Mouse (Mus musculus) gastrocnemius, postnatal 10 days (tissue): ENCODE data around the gene Ect2l. TPM values are rescaled to one million over a fixed set of nuclear protein-coding genes. Genes with fewer than 3 reads are reported as not detected.
"Not testable (repeated sequence)": the region's sequence is repeated elsewhere in the genome, so short reads cannot be mapped to it uniquely, and the experiment has no call there.

Source experiments
- DNase-seq: peaks from one replicate; pipeline ENCODE4 v3.0.0; 2021; ENCODE audit warnings: mixed read lengths
- total RNA-seq, 2 experiments: library from RNA; stranded (reverse); gene quantifications; 2 replicates each; pipeline ENCODE4 v1.2.3; 2021

Ect2l gene
- total RNA-seq, 2 experiments from 2014 or later: 0.34 to 0.49 TPM

DNA sequence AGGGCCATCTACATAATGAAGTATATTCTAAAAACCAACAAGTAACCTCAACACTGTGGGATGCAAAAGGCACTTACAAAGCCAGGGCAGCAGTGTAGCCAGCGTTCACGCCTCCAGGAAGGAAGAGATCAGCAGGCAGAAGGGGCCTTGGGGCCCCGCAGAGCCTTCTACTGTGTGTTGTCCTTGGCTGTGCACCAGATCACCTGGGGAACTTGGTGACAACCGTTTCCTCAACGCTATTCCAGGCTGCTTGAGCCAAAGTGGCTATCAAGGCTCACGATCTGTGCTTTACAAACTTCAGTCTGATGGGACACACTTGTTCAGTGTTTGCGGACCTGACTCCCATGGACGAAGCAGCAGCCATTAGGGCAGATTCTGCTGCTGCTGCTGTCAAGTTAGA is 19.0 kb downstream of the Ect2l start:
- no peak for DNase-seq

DNA sequence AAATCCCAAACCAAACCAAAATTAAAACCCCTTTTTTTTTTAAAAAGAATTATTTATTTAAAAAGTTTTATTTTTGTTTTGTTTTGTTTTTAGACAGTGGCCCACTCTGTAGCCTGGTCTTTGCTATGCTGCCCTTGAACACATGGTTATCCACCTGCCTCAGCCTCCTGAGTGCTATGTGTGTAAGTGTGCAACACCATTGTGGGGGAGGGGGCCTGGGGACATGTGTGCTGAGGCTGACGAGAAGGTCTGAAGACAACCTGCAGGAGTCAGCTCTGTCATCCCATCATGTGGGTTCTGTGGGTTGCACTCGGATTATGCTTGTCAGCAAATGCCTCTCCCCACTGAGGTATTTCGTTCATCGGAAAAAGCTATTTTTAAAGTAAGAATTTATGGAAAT is 21.2 kb downstream of the Ect2l start:
- no peak for DNase-seq

DNA sequence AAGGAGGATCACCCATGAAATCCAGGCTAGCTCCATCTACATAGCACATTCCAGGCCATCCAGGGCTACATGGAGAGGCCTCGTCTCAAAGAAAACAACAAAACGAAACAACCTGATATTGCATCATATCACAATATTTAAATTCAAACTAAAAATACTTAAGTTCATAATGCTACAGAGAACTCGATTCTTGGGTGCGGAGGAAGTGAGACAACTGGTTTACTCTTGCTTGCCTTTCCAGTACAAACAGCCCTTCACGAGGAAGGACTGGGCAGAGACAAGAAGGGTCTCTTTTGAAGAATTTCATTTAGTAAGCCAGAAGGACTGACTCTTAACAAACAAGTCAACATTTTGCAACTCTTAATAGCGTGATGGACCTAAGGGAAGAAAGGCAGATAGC is 22.1 kb downstream of the Ect2l start:
- no peak for DNase-seq

DNA sequence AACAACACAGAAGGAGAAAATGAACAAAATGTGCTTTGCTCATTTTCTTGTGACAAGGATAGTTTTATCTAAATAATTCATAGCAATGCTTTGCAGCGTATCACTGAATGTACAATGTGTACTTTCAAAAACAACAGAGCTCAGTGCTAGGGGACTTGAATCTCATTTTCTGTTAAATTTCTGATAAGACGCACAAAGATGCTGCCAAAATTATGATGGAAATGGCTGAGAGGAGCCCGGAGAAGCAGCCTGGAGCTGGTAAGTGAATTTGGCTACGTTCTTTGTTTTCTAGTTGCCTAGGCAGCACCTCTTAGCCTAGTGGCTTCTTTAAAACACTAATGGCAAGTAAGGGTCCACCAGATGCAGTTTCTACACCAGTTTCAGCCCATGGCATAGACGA is 28.4 kb downstream of the Ect2l start:
- no peak for DNase-seq

DNA sequence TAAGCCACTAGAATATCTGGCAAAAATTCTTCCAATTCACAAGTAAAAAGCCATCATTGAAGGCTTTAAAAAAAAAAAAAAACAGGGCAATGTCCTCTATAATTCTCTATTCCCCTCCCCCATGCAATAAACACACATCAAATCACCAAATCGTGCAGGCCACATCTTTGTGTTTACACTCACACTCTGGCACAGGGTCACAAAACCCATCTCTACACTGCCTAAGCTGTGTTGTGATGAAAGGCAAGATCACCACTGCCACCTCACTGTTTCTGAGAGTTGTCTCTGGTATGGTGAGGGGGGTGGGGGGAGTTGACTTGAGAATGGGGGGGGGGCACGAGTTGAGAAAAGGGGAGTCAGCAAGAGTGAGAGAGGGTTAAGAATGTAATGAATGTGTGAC is 33.4 kb downstream of the Ect2l start:
- DNase-seq: no peak

DNA sequence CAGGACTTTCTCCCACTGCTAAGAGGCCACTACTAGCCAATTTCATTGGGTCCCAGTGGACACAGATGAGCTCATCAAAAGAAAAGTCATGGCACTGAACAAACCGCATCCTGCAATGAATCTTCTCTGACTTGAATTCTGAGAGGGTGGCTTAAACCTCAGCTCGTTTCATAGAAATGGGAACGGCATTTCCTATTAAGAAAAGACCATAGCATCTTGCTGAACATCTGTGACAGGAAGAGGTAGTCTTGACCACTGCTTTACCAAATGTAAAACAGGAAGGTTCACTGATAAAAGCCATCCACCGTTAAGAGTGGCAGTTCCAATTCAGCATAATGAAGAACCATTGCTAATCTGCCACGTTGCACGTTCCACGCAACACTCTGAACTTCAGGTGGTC is 34.0 kb downstream of the Ect2l start:
- no peak for DNase-seq

DNA sequence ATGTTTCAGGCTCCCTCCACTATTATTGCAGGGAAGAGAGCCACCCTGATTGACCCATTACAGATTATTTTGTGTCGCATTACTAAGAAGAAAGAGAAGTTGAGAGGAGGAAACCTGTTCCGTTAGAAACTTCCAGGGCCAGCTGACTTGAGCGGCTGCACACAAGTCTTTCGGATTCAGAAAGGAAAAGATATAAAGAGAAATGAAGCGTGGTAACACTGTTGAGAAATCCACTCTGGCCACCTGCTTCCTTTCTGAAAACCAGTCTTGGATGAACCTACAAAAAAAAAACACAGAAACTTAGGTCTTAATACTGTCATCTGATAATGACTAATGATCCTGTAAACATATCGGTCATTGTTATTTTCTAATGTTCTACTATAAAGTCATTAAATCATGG is 35.6 kb downstream of the Ect2l start:
- DNase-seq: no peak

DNA sequence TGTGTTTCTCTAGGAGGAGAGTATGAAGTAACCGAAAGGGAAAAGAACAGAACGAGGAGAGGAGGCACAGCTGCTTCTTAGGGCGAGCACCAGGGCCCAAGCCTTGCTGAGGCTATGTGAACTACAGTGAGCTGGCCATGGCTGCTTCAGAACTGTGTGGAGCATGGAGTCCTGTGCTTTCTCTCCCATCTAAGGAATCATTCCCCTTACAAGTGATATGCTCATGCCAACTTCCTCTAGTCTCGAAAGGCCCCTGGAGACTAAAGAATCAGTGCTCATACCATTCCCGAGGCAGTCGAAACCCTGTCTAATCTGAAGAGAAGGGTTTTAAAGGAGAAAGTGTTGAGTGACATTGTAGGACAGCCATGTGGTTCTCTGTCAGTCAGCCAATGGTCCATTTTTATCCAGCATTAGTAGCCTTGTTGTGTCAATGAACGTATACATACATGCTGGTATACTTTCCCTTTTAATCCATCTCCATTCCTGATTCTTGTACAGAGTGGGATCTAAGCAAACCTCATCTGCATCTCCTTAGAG is 48.2 kb downstream of the Ect2l start:
- DNase-seq: no peak

DNA sequence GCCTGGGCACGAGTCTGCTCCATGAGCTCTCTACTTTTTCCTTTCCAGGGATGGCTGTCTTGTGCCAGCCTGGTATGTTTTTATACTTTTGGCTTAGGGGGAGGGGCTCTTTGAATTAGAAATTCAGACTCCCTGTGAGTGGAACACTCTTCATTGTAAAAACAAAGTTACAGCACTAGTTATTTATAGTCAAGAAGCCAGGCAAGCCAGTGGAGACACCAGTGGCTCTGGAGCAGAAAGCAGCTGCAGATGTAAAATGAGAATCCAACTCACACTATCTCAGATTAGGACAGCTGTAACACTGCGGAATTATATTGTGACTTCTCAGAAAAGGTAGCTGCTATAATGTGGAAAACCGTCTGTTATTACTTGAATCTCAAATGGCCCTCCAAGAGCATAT is 63.5 kb downstream of the Ect2l start:
- no peak for DNase-seq

DNA sequence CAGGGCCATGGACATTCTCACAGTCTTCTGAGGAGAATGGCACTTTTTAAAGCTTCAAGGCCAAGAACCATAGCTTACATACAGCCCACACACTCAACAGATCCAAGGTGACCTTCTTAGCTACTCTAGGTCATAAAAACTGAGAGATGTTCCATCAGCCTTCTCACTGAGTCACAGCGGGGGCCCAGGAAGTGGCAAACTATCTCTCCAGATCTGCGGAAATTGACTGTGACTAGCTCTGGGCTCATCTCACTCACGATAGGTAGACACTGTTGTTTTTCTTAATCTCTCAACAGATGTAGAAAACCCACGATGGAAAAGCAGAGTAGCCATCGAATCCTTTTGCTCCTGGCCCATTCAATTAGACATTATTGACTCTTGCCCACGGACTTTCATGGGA is 68.5 kb downstream of the Ect2l start:
- no peak for DNase-seq

DNA sequence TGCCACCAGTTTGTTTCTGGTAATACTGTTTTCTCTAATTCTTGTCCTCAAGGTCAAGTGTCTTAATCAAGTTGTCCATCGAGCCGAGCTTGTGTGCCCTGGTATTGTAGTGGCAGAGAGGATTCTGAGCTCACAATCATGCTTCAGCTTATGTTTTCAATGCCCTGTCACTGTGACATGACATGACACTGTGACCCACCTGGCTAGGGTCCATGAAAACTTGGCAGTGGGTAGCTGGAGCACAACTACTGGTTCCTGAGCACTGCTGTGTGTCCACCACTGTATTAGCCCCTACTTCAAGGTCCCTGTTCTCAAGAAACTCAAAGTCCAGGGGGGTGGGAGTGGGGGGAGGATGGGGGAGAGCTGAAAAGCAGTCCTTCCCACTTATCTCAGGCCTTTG is 69.3 kb downstream of the Ect2l start:
- peak; percentile 20 for DNase-seq

DNA sequence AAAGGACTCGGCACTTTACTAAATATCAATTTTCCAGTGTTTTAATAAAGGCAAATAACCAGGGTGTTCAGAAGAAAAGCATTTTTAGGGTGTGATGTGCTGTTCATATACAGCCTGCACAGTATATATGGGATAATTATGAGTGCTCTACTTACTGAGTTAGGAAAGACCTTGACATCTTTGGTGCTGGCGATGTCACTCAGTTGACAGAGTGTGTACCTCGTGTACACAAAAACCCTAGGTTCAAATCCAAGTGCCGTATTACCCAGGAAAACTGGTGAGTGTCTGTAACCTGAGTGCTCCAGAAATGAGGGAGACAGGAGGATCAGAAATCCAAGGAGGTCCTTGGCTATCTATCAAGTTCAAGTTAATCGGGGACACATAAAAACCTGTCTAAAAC is 71.1 kb downstream of the Ect2l start:
- DNase-seq: no peak

DNA sequence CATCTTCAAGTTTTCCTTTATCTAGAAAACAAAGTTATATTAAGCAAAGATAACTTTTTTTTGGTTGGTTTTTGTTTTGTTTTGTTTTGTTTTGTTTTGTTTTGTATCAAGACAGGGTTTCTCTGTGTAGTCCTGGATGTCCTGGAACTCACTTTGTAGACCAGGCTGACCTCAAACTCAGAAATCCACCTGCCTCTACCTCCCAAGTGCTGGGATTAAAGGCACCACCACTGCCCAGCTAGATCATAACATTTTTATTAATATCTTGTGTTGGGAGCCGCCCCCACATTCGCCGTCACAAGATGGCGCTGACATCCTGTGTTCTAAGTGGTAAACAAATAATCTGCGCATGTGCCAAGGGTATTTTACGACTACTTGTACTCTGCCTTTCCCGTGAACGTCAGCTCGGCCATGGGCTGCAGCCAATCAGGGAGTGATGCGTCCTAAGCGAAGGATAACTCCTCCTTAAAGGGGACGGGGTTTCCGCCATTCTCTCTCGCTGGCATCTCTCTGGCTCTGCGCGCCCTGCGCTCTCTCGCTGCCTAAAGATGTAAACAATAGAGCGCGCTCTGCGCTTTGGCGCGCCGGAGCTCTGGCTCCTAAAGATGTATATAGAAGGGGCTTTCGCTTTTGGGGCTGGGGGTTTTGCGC is 71.7 kb downstream of the Ect2l start:
- not testable (repeated sequence) for DNase-seq

DNA sequence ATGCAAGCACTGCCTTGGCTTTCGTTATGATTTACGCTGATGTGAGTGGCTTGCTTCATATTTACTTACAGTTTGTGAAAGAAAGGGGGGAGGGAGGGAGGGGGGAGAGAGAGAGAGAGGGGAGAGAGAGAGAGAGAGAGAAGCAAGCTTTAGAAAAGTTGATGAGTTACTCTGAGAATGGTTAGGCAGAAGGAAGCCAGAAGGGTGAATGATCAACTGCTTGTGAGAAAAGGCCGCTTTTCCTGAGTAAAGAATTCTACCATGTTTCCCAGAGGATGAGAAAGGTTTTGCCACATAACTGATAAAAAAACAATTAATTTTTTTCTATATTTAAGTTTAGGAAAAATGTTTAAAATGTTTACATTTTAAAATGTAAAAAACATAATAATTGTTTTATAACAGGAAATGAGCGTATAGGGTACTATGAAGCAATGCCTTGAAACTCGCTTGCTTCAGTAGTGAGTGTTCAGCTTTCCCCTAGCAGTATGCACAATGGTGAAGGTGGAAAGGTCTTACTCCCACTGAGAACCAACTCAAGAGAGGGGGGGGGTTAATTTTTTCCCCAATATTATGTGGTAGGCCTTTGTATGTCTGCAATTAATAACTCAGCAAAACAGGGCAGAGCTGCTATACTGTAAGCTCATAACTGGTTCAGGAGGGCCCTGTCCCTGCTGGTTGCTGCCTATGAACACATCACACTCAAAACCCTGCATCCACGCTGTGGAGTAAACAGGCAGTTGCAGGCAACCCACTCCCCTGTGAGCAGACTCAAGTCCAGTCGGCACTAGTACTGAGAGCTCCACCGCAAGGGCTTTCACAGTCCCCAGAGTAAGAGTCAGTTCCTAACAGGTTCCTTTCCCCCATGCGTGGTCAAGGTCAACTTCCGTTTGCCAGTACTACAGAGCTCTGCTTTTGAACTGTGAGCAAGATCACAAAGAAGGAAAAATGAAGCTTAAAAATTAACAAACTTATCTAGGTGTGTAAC is 78.7 kb downstream of the Ect2l start:
- no peak for DNase-seq

DNA sequence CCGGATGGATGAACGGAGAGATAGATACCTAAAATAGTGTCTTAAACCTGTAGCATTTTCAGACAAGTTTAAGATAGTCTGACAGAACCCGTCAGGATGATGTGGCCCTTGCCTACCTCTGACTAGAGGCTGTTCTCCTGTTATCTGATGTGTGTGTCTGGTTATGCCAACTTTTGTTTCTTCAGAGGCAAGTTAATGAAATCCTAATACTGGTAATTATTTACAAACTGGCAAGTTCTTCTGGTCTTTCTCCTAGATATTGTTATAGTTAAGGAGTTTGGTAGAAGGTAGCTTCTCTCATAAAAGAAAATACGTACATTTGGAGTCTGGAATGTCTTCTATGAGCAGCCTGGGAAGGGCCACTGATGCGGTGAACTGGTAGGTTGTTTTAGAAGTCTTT is 80.4 kb downstream of the Ect2l start:
- DNase-seq: no peak

DNA sequence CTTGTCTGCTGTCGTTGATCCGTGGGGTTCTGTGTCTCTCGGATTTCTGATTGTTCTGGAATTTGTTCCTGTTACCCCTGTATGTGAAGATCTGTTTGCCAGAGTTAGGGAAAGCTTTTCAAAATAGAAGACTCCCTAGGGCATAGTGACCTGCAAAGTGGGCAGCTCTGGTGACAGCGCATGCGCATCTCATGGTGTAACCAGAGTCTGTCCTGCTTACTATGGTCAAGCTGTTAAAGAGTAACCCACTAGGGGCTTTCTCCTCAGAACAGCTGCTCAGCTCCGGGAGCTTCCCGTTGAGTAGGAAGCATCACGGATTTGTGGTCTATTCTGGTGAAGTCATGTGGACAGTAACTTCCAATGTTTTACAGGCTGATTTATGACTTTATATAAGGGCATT is 92.4 kb downstream of the Ect2l start:
- DNase-seq: no peak

DNA sequence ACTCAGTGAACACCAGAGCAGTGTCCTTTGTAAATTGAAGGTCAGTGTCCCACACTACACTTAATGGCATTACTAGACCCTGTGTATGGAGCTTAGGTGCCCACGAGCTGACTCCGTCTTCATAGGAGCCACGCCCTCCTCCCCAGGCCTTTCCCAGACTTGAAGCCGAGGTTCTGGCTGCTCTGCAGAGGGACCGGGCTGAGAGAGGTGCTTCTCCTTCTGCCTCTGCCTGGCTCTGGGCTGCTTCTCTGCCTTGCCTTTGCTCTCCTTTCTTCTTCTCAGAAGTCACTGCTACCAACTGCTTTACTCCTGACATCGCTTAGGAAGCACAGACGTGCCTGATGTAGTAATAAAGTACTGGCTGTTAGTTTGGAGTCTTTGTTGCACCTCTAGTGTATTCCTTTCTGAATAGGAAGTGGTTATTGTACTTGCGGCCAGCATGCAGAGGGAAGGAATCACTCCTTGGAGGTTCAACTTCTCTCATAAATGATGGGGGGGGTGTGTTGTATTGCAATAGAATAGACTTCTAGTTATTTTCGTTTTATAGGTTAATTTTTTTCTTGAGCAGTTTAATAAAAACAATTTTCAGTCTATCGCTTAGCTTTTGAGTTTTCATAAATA is 97.1 kb downstream of the Ect2l start:
- DNase-seq: no peak

DNA sequence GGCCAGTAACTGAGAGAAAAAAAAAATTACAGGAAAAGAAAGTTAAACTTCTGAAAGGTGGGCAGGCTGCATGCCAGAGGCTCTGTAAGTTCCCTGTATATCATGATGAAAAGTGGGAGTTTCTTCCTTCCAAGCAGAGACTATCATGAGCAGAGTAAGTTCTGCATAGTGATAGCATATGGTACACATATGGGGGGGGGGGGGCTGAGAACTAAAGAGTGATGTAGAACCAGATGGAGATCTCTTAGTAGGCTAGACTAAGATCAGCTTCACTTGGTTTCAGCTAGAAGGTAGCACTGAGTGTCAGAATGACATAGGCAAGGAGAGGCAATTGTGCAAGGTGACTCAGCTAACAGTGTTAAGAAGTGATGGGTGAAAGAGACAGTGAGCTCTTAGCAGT is 99.8 kb downstream of the Ect2l start:
- no peak for DNase-seq

DNA sequence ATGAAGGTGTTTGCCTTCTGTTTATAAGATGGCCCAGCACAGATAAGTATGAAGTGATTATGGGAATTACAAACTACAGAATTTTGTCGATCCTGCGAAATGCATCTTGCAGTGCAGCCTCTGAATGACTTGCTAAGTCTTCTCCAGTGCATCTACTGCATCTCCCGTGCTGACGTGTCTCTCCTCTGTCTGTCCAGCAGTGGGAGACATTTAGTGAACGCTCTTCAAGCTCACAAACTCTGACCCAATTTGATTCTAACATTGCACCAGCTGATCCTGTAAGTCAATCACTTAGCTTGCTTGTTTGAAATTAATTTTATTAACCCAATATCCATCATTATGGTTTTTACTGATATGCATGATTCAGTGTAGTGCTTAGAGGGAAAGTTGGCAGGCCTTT is 103.2 kb downstream of the Ect2l start:
- no peak for DNase-seq

DNA sequence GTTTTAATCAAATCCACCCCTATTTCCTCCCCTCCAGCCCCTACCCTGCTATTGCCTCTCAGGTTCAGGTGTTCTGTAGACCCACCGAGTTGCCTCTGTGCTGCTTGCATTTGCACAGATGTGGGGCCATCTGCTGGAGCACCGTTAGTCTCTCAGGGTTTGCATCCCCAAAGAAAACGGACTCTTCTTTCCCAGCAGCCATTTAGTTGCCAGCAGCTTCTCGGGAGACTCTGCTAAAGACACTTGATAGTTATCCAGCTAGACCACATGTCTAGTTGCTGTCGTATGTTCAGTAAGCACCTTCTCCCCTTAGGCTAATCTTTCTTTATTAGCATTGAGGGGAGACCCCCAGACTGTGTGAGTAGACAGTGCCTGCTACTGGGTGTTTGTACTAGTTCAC is 108.5 kb downstream of the Ect2l start:
- DNase-seq: no peak

DNA sequence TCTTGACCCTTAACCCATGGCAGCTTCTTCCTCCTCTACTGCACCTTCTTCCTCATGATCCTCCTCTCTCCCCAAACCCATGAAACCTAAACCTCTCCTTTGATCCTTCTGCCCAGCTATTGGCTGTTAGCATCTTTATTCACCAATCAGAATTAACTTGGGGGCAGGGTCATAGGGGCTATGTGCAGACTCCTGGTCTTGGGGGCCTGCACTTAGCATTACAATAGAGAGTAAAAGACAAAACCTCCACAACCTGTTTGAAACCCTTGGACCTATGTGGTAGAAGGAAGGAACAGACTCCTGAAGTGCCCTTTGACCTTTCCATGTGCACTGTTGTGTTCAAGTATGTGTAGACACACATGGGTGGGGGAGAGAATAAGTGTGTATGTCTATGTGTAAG is 120.0 kb downstream of the Ect2l start:
- DNase-seq: no peak

DNA sequence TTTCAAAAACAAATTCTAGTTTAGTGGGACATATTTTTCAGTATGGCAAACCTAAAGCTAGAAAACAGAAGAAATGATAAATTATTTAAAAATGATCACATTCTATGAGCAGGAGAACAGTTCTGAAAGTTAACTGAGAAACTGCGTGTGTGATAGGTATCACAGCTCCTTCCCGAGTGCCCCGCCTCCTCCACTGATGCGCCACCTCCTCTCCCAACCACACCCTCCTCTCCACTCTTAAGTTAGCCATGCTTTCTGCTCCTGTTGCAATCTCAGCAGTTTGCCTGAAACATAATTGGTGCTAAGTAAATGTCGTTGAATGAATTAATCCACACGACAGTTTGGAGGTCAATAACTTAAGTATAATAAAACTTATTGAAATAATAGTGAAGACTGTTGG is 127.9 kb downstream of the Ect2l start:
- no peak for DNase-seq

DNA sequence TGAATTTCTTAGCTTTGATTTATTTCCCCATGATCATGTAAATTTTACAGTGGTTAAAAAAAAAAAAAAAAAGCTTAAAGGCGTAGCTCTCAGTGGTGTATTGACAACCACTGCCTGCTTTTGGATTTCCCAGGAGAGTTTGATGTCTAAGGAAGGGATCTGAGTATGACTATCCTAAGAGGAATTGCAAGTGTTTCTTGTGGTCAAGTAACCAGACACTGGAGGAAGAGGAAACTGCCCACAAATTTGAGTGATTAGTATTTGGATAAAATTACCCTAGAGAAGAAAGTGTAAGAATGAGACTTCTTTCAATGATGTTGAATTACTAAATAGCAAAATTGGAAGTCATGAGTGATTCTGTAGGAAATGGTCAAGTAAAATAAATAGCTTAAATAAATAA is 129.2 kb downstream of the Ect2l start:
- no peak for DNase-seq
